Mouse (Mus musculus) telencephalon, adult 2 months (tissue): Measurements from ENCODE around the gene Pnpla3.
A peak's percentile ranks its signal among the peaks of the same experiment; 100 is the strongest.
"Not testable (repeated sequence)": the region's sequence is repeated elsewhere in the genome, so short reads cannot be mapped to it uniquely, and the experiment has no call there.

Experiments
- DNase-seq: peaks from one replicate; pipeline ENCODE4 v3.0.0-alpha.2; 2011; ENCODE audit warnings: low read depth, low spot score

Pnpla3 gene

DNA sequence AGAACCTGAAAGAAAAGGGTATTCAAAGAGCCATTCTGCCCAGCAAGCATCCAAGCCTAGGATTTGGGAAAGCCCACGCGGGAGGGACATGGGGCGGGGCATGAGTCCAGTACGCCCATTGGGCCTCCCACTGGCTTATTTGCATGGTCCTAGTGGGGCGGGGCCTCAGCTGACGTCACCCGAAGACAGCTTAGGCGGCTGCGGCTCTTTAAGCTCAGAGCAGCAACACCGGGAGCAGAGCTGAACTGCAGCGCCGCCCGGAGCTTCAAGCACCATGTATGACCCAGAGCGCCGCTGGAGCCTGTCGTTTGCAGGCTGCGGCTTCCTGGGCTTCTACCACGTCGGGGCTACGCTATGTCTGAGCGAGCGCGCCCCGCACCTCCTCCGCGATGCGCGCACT, at the start of gene Pnpla3:
Pnpla3 (plus strand) TSS at position 238 of the 400 bp plus-strand sequence.
- peak; percentile 94 for DNase-seq

- no peak for DNase-seq
Measured at GRCm38 (mm10) chr15:84120612-84121011, 47.0 kb upstream of the Pnpla3 start.

DNA sequence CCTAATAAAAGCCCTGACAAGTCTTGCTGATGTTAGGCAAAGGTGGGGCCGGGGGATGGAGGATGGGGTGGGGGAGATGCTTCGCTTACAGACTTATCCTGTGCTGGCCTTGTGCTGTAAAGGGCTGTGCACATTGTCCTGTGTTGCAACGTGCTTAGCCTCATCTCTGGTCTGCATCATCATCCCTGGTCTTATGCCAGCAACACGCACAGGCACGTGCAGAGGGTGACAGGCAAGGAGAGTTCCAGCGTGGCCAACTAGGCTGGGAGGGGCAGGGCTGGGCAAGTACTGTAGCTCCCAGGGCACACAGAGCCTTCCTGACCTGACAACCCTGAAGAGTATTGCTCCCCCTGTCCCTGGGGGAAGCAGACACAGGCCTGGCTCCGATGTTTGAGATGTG, 46.6 kb upstream of the Pnpla3 start:
- DNase-seq: no peak

DNA sequence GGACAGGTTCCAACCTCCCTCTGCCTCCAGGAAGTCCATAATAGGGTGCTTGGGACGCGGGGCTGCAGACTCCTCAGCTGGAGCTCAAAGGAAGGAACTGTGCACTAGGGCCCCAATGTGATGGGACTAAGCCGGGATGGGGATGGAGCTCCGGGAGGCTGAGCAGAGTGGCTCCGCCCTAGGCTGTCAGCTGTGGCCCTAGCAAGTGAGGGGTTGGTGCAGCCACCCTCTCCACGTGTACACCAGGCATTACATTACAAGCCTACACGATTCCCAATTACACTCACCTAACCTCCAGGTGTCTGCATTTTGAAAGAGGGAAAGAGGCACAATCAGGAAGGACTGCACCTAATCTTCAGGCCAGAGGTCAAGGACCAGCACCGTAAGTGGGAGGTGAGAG, 44.6 kb upstream of the Pnpla3 start, which contains the start of gene Pnpla5:
Pnpla5 (minus strand) TSS at position 101 of the 400 bp plus-strand sequence.
- DNase-seq: no peak

DNA sequence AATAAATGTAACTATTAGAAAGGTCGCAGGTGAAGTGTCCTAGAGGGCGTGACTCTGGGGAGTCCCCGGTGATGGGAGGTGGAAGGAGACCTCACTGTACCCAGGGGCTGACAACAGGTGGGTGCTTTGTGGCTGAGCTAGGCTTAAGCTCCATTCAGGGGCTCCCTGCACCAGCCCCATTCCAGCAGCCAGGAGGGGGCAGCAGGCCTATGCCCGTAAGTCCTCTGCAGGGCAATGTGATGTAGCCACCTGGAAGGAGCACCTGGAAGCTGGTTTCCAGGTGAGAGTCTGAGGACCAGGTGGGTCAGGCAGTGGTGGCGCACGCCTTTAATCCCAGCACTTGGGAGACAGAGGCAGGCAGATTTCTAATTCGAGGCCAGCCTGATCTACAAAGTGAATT, 43.6 kb upstream of the Pnpla3 start:
- no peak for DNase-seq

GRCm38 (mm10) chr15:84126447-84126846, 41.2 kb upstream of the Pnpla3 start:
- DNase-seq: no peak

DNA sequence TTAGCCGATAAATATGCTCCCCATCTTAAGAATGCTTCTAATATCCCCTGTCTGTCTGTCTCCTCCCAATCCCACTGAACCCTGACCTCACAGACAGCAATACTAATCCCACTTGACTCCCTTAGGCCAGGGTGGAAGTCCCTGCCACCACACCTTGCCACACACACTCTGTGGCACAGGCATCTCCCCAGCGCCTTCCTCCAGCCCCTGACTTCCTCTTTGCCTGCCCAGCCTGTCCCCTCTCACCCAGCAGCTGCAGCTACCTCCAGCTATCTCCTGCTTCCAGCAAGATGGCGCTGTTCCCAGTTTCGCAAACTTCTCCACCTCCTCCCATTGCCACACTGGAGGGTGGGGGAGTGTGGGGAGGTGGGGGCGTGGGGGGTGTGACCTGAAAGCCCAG, 40.8 kb upstream of the Pnpla3 start:
- DNase-seq: no peak

DNA sequence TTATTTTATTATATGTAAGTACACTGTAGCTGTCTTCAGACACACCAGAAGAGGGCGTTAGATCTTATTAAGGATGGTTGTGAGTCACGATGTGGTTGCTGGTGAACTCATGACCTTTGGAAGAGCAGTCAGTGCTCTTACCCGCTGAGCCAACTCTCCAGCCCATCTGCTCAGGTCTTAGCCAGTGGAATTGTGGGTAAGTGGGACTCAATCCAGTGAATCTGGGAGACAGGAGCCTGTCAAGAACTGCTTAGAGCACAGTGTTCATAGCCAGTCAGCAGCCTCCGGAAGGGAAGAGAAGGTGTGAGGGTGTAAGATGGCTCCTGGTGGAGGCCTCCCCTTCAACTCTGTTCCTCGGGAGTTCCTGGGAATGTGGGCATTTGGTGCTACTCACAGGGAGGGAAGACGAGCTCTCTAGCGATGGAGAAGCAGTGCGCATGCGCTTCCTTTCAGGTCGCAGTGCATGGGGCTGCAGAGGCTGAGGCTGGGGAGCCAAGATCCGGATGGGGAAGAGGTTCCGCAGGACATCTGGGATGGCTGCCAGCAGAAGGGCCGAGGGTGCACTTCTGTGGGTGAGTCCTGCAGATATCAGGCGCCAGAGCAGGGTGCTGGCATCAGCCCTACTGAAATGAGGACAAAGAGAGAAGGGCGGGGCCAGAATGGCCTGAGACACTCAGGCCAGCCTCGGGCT, 36.4 kb upstream of the Pnpla3 start:
- DNase-seq: peak; percentile 3

- DNase-seq: no peak
Measured at GRCm38 (mm10) chr15:84131971-84132370, 35.7 kb upstream of the Pnpla3 start.

- no peak for DNase-seq
Measured at GRCm38 (mm10) chr15:84133440-84133839, 34.2 kb upstream of the Pnpla3 start.

GRCm38 (mm10) chr15:84135472-84135871, 32.2 kb upstream of the Pnpla3 start:
- DNase-seq: no peak

GRCm38 (mm10) chr15:84136473-84137415, 30.9 kb upstream of the Pnpla3 start:
- DNase-seq: no peak

- no peak for DNase-seq
Measured at GRCm38 (mm10) chr15:84139592-84140005, 28.0 kb upstream of the Pnpla3 start.

DNA sequence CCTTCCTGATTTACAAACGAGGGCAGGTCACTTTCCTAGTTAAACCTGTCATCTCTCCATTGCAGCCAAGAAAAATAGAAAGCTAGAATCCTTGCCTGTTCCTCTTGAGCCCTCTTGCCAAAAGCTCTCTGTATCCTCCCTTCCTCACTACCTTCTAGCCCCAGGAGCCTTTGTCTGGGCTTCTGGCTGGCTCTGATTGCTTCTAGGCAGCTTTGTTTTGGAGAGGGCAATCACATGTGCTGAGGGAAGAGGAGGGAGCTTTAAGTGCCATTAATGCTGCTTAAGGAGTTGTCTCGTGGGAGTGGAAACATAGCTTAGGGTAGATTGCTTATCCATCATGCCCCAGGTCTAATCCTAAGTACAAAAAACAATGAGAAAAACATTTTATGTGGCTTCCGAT, 27.5 kb upstream of the Pnpla3 start:
- no peak for DNase-seq

- no peak for DNase-seq
Measured at GRCm38 (mm10) chr15:84140929-84141328, 26.7 kb upstream of the Pnpla3 start.

DNA sequence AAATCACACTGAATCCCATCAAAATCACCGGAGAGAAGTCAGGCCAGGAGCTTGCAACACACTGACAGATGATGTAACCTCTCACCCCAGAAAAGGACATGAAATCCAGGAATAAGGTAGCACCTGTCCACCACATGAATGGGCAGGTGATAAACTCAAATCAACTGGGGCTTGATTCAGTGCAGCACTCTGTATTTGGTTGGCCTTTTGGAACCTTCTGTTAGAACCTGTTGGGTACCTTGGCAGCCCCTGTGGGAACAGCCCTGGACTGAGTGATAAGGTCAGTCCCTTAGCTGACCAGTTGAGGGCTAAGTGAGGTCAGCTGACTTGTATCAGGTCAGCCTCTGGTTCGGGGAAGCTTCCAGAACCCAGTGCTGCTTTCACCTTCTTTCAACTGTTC, 11.5 kb upstream of the Pnpla3 start:
- DNase-seq: no peak

- DNase-seq: not testable (repeated sequence)
Measured at GRCm38 (mm10) chr15:84157530-84157929, 10.1 kb upstream of the Pnpla3 start.

GRCm38 (mm10) chr15:84161871-84162270, 5.8 kb upstream of the Pnpla3 start:
- no peak for DNase-seq

DNA sequence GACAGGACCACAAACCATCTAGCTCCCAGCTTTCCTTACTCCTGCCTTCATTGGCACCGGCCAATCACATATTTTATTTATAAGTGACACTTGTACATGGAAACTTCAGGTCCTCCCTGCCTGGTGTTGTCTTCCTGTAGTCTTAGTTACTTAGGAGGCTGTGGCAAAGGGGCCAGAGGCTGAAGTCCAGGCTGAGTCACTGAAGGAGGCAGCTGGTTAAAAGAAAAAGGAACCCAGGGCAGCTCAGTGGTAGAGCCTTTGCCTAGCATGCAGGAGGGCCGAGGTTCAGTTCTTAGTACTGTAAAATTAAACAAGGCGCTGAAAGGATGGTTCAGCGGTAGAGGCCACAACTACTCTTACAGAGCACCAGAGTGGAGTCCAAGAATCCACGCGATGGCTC, 819 bp upstream of the Pnpla3 start:
- DNase-seq: no peak

GRCm38 (mm10) chr15:84168170-84169161, 829 bp downstream of the Pnpla3 start:
- no peak for DNase-seq

GRCm38 (mm10) chr15:84169511-84169910, 1.9 kb downstream of the Pnpla3 start:
- DNase-seq: no peak
